Mouse (Mus musculus) MEL (cell line): ENCODE results near the gene Ap3m1. TPM values are rescaled to one million over a fixed set of nuclear protein-coding genes. Genes with fewer than 3 reads are reported as not detected.

Experiments used
- polyA plus RNA-seq, 2 experiments: library from polyadenylated mRNA; stranded (reverse) in 1 of 2; unstranded in 1 of 2; fragments of >175 nt in 1 of 2; fragments of >200 nt in 1 of 2; gene quantifications; 2 replicates each; pipeline versions ENCODE4 v1.2.1 to v1.2.4; 2012; ENCODE audit warnings: low replicate concordance in 2 of 2, low read depth in 1 of 2; ENCODE audit not compliant: insufficient read length in 2 of 2, insufficient read depth in 1 of 2, missing spikeins in 1 of 2
- total RNA-seq: library from RNA; depleted of rRNA; stranded (reverse); fragments of 300-350 nt; gene quantifications from 2 replicates; pipeline ENCODE4 v1.2.3, GENCODE M21; 2012; rRNA removed

Ap3m1 gene
- total and polyA plus RNA-seq, 3 experiments: 31.8 to 47.4 TPM; not detected in 1

Other genes with a start within 250 kb of the Ap3m1 start
- not detected in 2 replicates for gene Plau, start 215.8 kb downstream of the Ap3m1 start, total RNA-seq
- gene Plau, start 215.8 kb downstream of the Ap3m1 start, polyA plus RNA-seq: under 1 TPM in 1 of 2 experiments, not detected in 1; 0.04 TPM
- 11.7 and 14.7 TPM in 2 replicates for gene Vcl, start 123.1 kb downstream of the Ap3m1 start, total RNA-seq
- 10 to 100 TPM in 1 of 2 experiments, not detected in 1; 30.3 TPM for gene Vcl, start 123.1 kb downstream of the Ap3m1 start, polyA plus RNA-seq
- 102 and 125 TPM in 2 replicates for gene Adk, start 66 bp upstream of the Ap3m1 start, total RNA-seq
- 100 to 1,000 TPM in 1 of 2 experiments, 10 to 100 TPM in 1; 69.0 to 479 TPM for gene Adk, start 66 bp upstream of the Ap3m1 start, polyA plus RNA-seq